Mouse (Mus musculus) layer of hippocampus, postnatal 14 days (tissue): ENCODE measurements around the gene Ppm1b. TPM values are rescaled to one million over a fixed set of nuclear protein-coding genes. Genes with fewer than 3 reads are reported as not detected.
"Not testable (repeated sequence)": the region's sequence is repeated elsewhere in the genome, so short reads cannot be mapped to it uniquely, and the experiment has no call there.

ENCODE experiments used
- DNase-seq, 2 experiments: peaks; one replicate each; pipeline ENCODE4 v3.0.0; 2021 to 2022; ENCODE audit warnings: low spot score in 2 of 2, mixed read lengths in 1 of 2
- long read RNA-seq, 2 experiments: library from polyadenylated mRNA; stranded (forward); transcript quantifications; one replicate each; pipeline ENCODE4 v2.0.0; 2021
- total RNA-seq, 2 experiments: library from RNA; stranded (reverse); gene quantifications; 2 replicates each; pipeline ENCODE4 v1.2.3; 2021

The Ppm1b gene
- 100 to 1,000 TPM; 119 to 125 TPM for total RNA-seq
- long read RNA-seq, experiment 1, transcript Ppm1b-202 (6 exons, 3,323 nt), result major isoform, 109 of 190 reads
- long read RNA-seq, experiment 1, transcript Ppm1b-201 (6 exons, 2,670 nt), result minor isoform, 60 of 190 reads
- long read RNA-seq, experiment 1, partial matches to known transcripts, result 6 of 190 reads
- long read RNA-seq, experiment 1, other reads (novel, unspliced or antisense), result 14 of 190 reads
- long read RNA-seq, experiment 2, transcript Ppm1b-202 (6 exons, 3,323 nt), result major isoform, 93 of 176 reads
- long read RNA-seq, experiment 2, transcript Ppm1b-201 (6 exons, 2,670 nt), result minor isoform, 70 of 176 reads
- long read RNA-seq, experiment 2, partial matches to known transcripts, result 7 of 176 reads
- long read RNA-seq, experiment 2, other reads (novel, unspliced or antisense), result 4 of 176 reads

GRCm38 (mm10) chr17:84956441-84956840 is at the start of gene Ppm1b:
Gene Ppm1b (plus strand): TSS chr17:84956741.
- DNase-seq, result no peak

- DNase-seq, result no peak
Observed at GRCm38 (mm10) chr17:84921666-84922376, 34.7 kb upstream of the Ppm1b start.

- no peak for DNase-seq
Observed at GRCm38 (mm10) chr17:84924779-84925178, 31.8 kb upstream of the Ppm1b start.

- DNase-seq, result no peak
Observed at GRCm38 (mm10) chr17:84926233-84926632, 30.3 kb upstream of the Ppm1b start.

GRCm38 (mm10) chr17:84927580-84927979 is 29.0 kb upstream of the Ppm1b start:
- DNase-seq, result no peak

GRCm38 (mm10) chr17:84932943-84933342 is 23.6 kb upstream of the Ppm1b start:
- no peak for DNase-seq

GRCm38 (mm10) chr17:84933968-84934367 is 22.6 kb upstream of the Ppm1b start:
- no peak for DNase-seq

- not testable (repeated sequence) for DNase-seq
Observed at GRCm38 (mm10) chr17:84935620-84936019, 20.9 kb upstream of the Ppm1b start.

- peak in 1 of 2 experiments; percentile 2 for DNase-seq
Observed at GRCm38 (mm10) chr17:84936301-84936700, 20.2 kb upstream of the Ppm1b start.

- no peak for DNase-seq
Observed at GRCm38 (mm10) chr17:84936809-84937208, 19.7 kb upstream of the Ppm1b start.

GRCm38 (mm10) chr17:84937220-84937619 is 19.3 kb upstream of the Ppm1b start:
- DNase-seq, result no peak

GRCm38 (mm10) chr17:84938215-84938614 is 18.3 kb upstream of the Ppm1b start:
- DNase-seq, result no peak

- no peak for DNase-seq
Observed at GRCm38 (mm10) chr17:84940017-84940731, 16.4 kb upstream of the Ppm1b start.

- DNase-seq, result no peak
Observed at GRCm38 (mm10) chr17:84941291-84941868, 15.2 kb upstream of the Ppm1b start.

GRCm38 (mm10) chr17:84942358-84943032 is 14.0 kb upstream of the Ppm1b start:
- no peak for DNase-seq

GRCm38 (mm10) chr17:84943033-84943393 is 13.5 kb upstream of the Ppm1b start:
- DNase-seq, result no peak

GRCm38 (mm10) chr17:84944348-84944747 is 12.2 kb upstream of the Ppm1b start:
- DNase-seq, result no peak

GRCm38 (mm10) chr17:84952521-84952920 is 4.0 kb upstream of the Ppm1b start:
- no peak for DNase-seq

- DNase-seq, result no peak
Observed at GRCm38 (mm10) chr17:84953776-84954175, 2.8 kb upstream of the Ppm1b start.

GRCm38 (mm10) chr17:84954881-84955280 is 1.7 kb upstream of the Ppm1b start:
- DNase-seq, result no peak

- DNase-seq, result peak; percentile 95
Observed at GRCm38 (mm10) chr17:84956931-84957486, 468 bp downstream of the Ppm1b start.
